Mouse (Mus musculus) stomach, postnatal 0 days (tissue): ENCODE measurements around the gene 6430531B16Rik.

Source experiments
- CTCF ChIP-seq: IDR thresholded peaks from 2 replicates; pipeline ENCODE4 v1.5.1; 2016; ENCODE audit warnings: antibody characterized with exemption, low read depth, mild to moderate bottlenecking, moderate library complexity
- EP300 ChIP-seq: optimal IDR thresholded peaks from 2 replicates; pipeline ENCODE3; 2016; ENCODE audit warnings: antibody characterized with exemption

DNA sequence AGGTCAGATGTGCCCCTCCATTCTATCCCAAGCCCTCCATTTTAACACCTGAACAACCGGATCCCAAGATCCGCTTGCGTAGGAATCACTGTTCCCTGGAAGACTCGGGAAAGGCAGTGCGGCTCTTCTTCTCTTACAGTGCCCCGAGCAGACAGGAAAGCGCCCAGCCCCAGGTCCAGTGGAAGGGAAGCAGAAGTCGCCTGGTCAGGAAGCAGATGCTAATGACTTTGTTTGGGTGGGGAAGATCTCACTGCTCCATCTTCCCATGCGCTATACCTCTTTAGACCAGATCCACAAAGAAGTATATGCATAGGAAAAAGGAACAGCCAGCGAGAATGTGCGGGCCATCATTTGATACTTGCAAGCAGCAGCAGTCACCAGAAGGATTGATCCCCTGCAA lies 21.1 kb downstream of the 6430531B16Rik start:
- TF ChIP-seq CTCF (no peak), EP300 (no peak)
